Mouse (Mus musculus): Measurements from ENCODE around the gene 1300017J02Rik.

DNA sequence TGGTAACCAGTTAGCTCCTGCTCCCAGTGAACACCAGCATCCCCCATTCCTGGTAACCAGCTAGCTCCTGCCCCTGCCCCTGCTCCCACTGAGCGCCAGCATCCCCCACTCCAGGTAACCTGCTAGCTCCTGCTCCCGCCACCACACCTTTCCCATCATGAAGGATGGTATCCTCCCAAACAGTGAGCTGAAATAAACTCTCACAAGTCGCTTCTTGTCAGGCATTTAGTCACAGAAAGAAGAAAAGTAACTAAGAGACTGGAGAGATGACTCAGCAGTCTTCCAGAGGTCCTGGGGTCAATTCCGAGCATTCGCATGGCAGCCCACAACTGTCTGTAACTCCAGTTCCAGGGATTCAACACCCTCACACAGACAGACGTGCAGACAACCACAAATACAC is 28.0 kb downstream of the 1300017J02Rik start:
- TF ChIP-seq CTCF (IDR thresholded peaks at IDR 0.05; ENCODE audit: low read depth, low read length) (no peak), POLR2A (IDR thresholded peaks at IDR 0.05; ENCODE audit: borderline replicate concordance, low read depth, low read length) (no peak)
